Mouse (Mus musculus) liver, embryonic 14.5 days (tissue): Measurements from ENCODE around the gene Fignl1. TPM values are rescaled to one million over a fixed set of nuclear protein-coding genes. Genes with fewer than 3 reads are reported as not detected.

Experiments used
- ATAC-seq: fragments of 200-750 bp; cut with Nextera tagmentation; 2 replicates; pipeline ENCODE4 v1.8.0; 2017; ENCODE audit warnings: moderate number of reproducible peaks, mild to moderate bottlenecking, moderate library complexity; ENCODE audit not compliant: insufficient read depth
- DNase-seq, 3 experiments: peaks; one replicate each; pipeline ENCODE4 v3.0.0-alpha.2; 2012 to 2013; ENCODE audit warnings: low read depth in 3 of 3, low spot score in 3 of 3
- H3K27ac ChIP-seq: fragments of 300-500 bp; sonication (generic); 2 replicates; pipeline ENCODE4 v1.5.1; 2014; ENCODE audit warnings: moderate library complexity, mild to moderate bottlenecking, control low read depth, inconsistent platforms
- H3K27me3 ChIP-seq: fragments of 300-500 bp; sonication (generic); 2 replicates; pipeline ENCODE4 v1.6.1; 2014; ENCODE audit warnings: mild to moderate bottlenecking, low read length, moderate library complexity; ENCODE audit not compliant: control insufficient read depth, insufficient read depth
- H3K36me3 ChIP-seq: fragments of 300-500 bp; sonication (generic); replicated peaks from 2 replicates; pipeline ENCODE4 v1.6.1; 2014; ENCODE audit warnings: low read depth; ENCODE audit not compliant: control insufficient read depth, insufficient read depth
- H3K4me1 ChIP-seq, 2 experiments: fragments of 200-500 bp in 1 of 2; fragments of 300-500 bp in 1 of 2; sonication (generic) in 1 of 2; replicated peaks; 2 replicates each; pipeline ENCODE4 v1.6.1; 2012 to 2014; ENCODE audit warnings: antibody characterized with exemption in 1 of 2, inconsistent platforms in 1 of 2, low read length in 1 of 2; ENCODE audit not compliant: control insufficient read depth in 2 of 2, insufficient read depth in 2 of 2
- H3K4me2 ChIP-seq: fragments of 300-500 bp; sonication (generic); 2 replicates; pipeline ENCODE4 v1.6.1; 2014; ENCODE audit warnings: low read depth, mild to moderate bottlenecking, control low read depth, moderate library complexity
- H3K4me3 ChIP-seq, 2 experiments: fragments of 200-500 bp in 1 of 2; fragments of 300-500 bp in 1 of 2; sonication (generic) in 1 of 2; 2 replicates each; pipeline ENCODE4 v1.5.1; 2012 to 2014; ENCODE audit warnings: low read depth in 2 of 2, low read length in 2 of 2, mild to moderate bottlenecking in 2 of 2, control low read depth in 1 of 2, inconsistent platforms in 1 of 2, moderate library complexity in 1 of 2; ENCODE audit not compliant: insufficient read depth in 1 of 2
- H3K9ac ChIP-seq: fragments of 300-500 bp; sonication (generic); replicated peaks from 2 replicates; pipeline ENCODE4 v1.6.1; 2014; ENCODE audit warnings: mild to moderate bottlenecking, control low read depth, moderate library complexity
- H3K9me3 ChIP-seq: fragments of 300-500 bp; sonication (generic); 2 replicates; pipeline ENCODE4 v1.6.1; 2016; ENCODE audit warnings: low read length, mixed read lengths; ENCODE audit not compliant: control insufficient read depth
- CTCF ChIP-seq: IDR thresholded peaks from 2 replicates; pipeline ENCODE4 v1.5.1; 2016; ENCODE audit warnings: antibody characterized with exemption, low read depth, control low read depth
- EP300 ChIP-seq: IDR thresholded peaks from 2 replicates; pipeline ENCODE4 v1.6.1; 2016; ENCODE audit warnings: antibody characterized with exemption, low read depth
- WGBS: fragments of 180-500 bp; shearing (Covaris S2); extraction: QIAGEN DNeasy Blood & Tissue Kit; methylation state at CpG from one replicate; pipeline ENCODE4 v1.1.7; 2014; ENCODE audit not compliant: insufficient replicate concordance; 5-methylcytosine and 5-hydroxymethylcytosine counted together
- polyA plus RNA-seq, 2 experiments: library from polyadenylated mRNA; depleted of rRNA in 1 of 2; stranded (reverse) in 1 of 2; unstranded in 1 of 2; fragments of >200 nt; fragmentation: Nextera tagmentation in 1 of 2; extraction: Ambion mirVana in 1 of 2; gene quantifications; 2 replicates each; pipeline versions ENCODE4 v1.2.1 to v1.2.3; 2012 to 2014

Gene Fignl1
- polyA plus RNA-seq, 2 experiments, result 32.2 to 102 TPM

- ATAC-seq (peak; percentile 19; the same call in 1 of the 2 replicates), DNase-seq (no peak)
- 41% methylated on average over 12 of the region's 12 CpGs for WGBS
- Histone ChIP-seq H3K9ac (peak overlapping the region; percentile 34; the same call in 1 of the 2 replicates), H3K4me1 (peaks cover 42 to 55% of the 10 kb centered on the region in 2 experiments), H3K36me3 (no peaks in the 10 kb centered on the region), H3K9me3 (no peaks in the 10 kb centered on the region), H3K4me2 (peak overlapping the region; percentile 24; the same call in 1 of the 2 replicates), H3K27me3 (peaks cover 11% of the 10 kb centered on the region), H3K4me3 (no peak overlapping the region), H3K27ac (no peak overlapping the region; the same call in 1 of the 2 replicates)
- no peak for TF ChIP-seq CTCF
- TF ChIP-seq EP300, result no peak
These were observed 15.5 kb upstream of the Fignl1 start for GRCm38 (mm10) chr11:11823980-11824911.

DNA sequence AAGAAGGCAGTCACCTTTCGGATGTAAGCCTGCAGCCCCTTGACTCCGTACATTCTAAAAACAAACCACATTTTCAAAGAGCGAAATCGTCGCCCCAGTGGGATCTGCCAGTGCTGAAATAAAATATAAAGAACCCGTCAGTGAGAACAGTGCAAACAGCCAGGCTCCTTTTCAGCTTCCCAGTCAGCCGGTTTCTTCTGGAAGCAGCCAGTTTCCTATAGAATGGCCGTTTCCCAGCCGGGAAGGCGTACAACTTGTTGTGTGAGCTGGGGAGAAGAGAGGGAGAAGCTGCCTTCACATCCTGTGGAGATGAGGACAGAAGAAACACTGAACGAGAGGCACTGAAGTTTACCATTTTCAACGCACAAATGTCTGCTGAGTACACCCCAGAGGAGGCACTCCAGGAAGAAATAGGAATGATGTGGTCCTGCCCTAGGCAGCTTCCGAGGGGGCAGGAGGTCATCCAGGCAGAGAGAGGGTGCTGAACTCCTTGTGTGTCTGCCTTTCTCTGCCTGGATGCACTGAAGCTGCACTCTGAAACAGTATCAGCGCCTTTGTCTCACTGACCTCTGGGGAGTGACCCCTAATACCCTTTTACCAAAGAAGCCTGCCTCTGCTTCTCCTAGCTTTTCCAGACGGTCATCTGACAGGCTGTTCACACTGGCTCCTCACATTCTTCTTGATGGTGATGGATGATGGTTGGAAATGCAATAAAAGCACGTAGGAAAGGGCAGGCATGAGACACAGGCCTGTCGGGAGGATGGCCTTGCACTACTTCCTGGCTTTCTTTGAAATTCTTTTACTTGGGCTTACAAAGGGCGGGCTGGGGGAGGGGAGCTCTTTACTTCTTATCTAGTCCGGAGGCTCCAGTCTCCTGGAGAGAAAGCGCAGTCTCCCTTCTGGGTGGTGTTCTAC lies 13.7 kb upstream of the Fignl1 start:
- Histone ChIP-seq H3K9ac (peak overlapping the region; percentile 55), H3K36me3 (no peaks in the 10 kb centered on the region), H3K27ac (peak overlapping the region; percentile 66), H3K9me3 (no peaks in the 10 kb centered on the region), H3K27me3 (no peaks in the 10 kb centered on the region; the same call in 1 of the 2 replicates), H3K4me3 (no peak overlapping the region), H3K4me1 (peaks cover 42 to 47% of the 10 kb centered on the region in 2 experiments), H3K4me2 (peak overlapping the region; percentile 52)
- ATAC-seq, result peak; percentile 65
- no peak for DNase-seq
- WGBS, result 44% methylated on average over 20 of the region's 20 CpGs
- TF ChIP-seq CTCF, result no peak
- TF ChIP-seq EP300, result no peak

GRCm38 (mm10) chr11:11821387-11821975 lies 12.7 kb upstream of the Fignl1 start:
- Histone ChIP-seq H3K9ac (peak overlapping the region; percentile 55), H3K4me1 (peaks cover 50 to 56% of the 10 kb centered on the region in 2 experiments), H3K27me3 (no peaks in the 10 kb centered on the region; the same call in 1 of the 2 replicates), H3K4me3 (no peak overlapping the region), H3K4me2 (peak overlapping the region; percentile 52), H3K36me3 (no peaks in the 10 kb centered on the region), H3K27ac (peak overlapping the region; percentile 66), H3K9me3 (no peaks in the 10 kb centered on the region)
- 28% methylated on average over 16 of the region's 16 CpGs for WGBS
- DNase-seq, result no peak
- no peak for TF ChIP-seq EP300
- no peak for ATAC-seq

GRCm38 (mm10) chr11:11820737-11821136 lies 12.0 kb upstream of the Fignl1 start:
- H3K4me2 ChIP-seq, result no peak overlapping the region
- TF ChIP-seq CTCF (no peak), EP300 (no peak)
- no peak overlapping the region for H3K9ac ChIP-seq
- no peaks in the 10 kb centered on the region for H3K36me3 ChIP-seq
- H3K4me3 ChIP-seq, result no peak overlapping the region
- H3K4me1 ChIP-seq, result peaks cover 55 to 60% of the 10 kb centered on the region in 2 experiments
- WGBS, result 35% methylated on average over 3 of the region's 3 CpGs
- no peak for ATAC-seq
- no peak for DNase-seq
- H3K27ac ChIP-seq, result peak overlapping the region; percentile 46
- H3K9me3 ChIP-seq, result no peaks in the 10 kb centered on the region
- no peaks in the 10 kb centered on the region; the same call in 1 of the 2 replicates for H3K27me3 ChIP-seq
